In genomic region chr19:7264766-7265331, GRCm38 (mm10) we compare ENCODE assay signal across 8 mouse cellular contexts. TPM values are rescaled to one million over a fixed set of nuclear protein-coding genes. Genes with fewer than 3 reads are reported as not detected.
DNase-seq lines count a peak whose midpoint lies in the region; ATAC-seq and TF ChIP-seq lines count a peak whose summit lies in the region.

No protein-coding gene starts in this region.

- peak in 1 of 2 experiments; percentile 38 for DNase-seq in left cerebral cortex, adult 2 months (ENCODE audit: extremely low spot score in 1 of 2, low spot score in 2 of 2)
- DNase-seq in left cerebral cortex, adult 9 months (ENCODE audit: low spot score in 2 of 2) = no peak
- DNase-seq in R1 (ENCODE audit: low read depth, low spot score) = peak; percentile 91
- DNase-seq in heart, postnatal 36 days = peak; percentile 40 to 59

- WGBS in limb, embryonic 12.5 days = 22% methylated on average over 6 of the region's 6 CpGs
- 46% methylated on average over 6 of the region's 6 CpGs for WGBS in liver, embryonic 12.5 days (ENCODE audit: insufficient replicate concordance)

- H3K4me1 ChIP-seq in limb, embryonic 12.5 days (replicated peaks) = peaks cover 48% of the 10 kb centered on the region
- H3K4me1 ChIP-seq in liver, embryonic 12.5 days = peaks cover 55% of the 10 kb centered on the region

- ATAC-seq in erythroblast, adult 5-6 weeks (replicated peaks; ENCODE audit: low FRiP score, poor library complexity, severe bottlenecking) = 0 out of 2 replicates have a peak, but pooled peaks have one; percentile 5
- ATAC-seq in limb, embryonic 12.5 days (ENCODE audit: insufficient number of reproducible peaks, insufficient read depth, low FRiP score, low TSS enrichment, low read depth) = no peak
- no peak for ATAC-seq in megakaryocyte, adult 5-6 weeks (ENCODE audit: poor library complexity, severe bottlenecking)
- no peak for ATAC-seq in liver, embryonic 12.5 days

- H3K27me3 ChIP-seq in limb, embryonic 12.5 days = no peaks in the 10 kb centered on the region
- H3K27me3 ChIP-seq in liver, embryonic 12.5 days (replicated peaks) = peaks cover 63% of the 10 kb centered on the region

- intact Hi-C loops in left cerebral cortex, adult 2 months (cut with DNase I) = loop anchor here (5.0 kb wide), 1 partner anchor 152 kb away; the partner anchor contains the start of gene 2700081O15Rik
- intact Hi-C loops in heart, postnatal 36 days (cut with DNase I) = loop anchor here (1.0 to 2.0 kb wide), 3 partner anchors 80 to 171 kb away; no protein-coding TSS in a partner anchor

- H3K36me3 ChIP-seq in limb, embryonic 12.5 days = peaks cover 2% of the 10 kb centered on the region; the same call in 1 of the 2 replicates
- no peaks in the 10 kb centered on the region for H3K36me3 ChIP-seq in liver, embryonic 12.5 days

- no peak overlapping the region for H3K4me3 ChIP-seq in left cerebral cortex, adult 2 months
- no peak overlapping the region for H3K4me3 ChIP-seq in limb, embryonic 12.5 days (replicated peaks)
- no peak overlapping the region for H3K4me3 ChIP-seq in liver, embryonic 12.5 days

- peak overlapping the region; percentile 7; the same call in 1 of the 2 replicates for H3K4me2 ChIP-seq in limb, embryonic 12.5 days
- H3K4me2 ChIP-seq in liver, embryonic 12.5 days = no peak overlapping the region

- H3K9ac ChIP-seq in limb, embryonic 12.5 days (replicated peaks) = peak overlapping the region; percentile 18; the same call in 1 of the 2 replicates
- no peak overlapping the region for H3K9ac ChIP-seq in liver, embryonic 12.5 days

- H3K27ac ChIP-seq in left cerebral cortex, adult 2 months = peak overlapping the region; percentile 53; the same call in 1 of the 2 replicates
- H3K27ac ChIP-seq in limb, embryonic 12.5 days = peak overlapping the region; percentile 98
- H3K27ac ChIP-seq in liver, embryonic 12.5 days = no peak overlapping the region

- TF ChIP-seq CTCF in left cerebral cortex, adult 2 months (IDR thresholded peaks at IDR 0.05) = no peak

- H3K9me3 ChIP-seq in limb, embryonic 12.5 days = peaks cover 7% of the 10 kb centered on the region; the same call in 1 of the 2 replicates
- H3K9me3 ChIP-seq in liver, embryonic 12.5 days (replicated peaks) = 0 out of 2 replicates have a peak, but pooled peaks cover 5% of the 10 kb centered on the region

RNA-seq across cellular contexts. Expression of gene Rcor2, which starts 2.3 kb away (rescaled TPM):
- 10 to 100 TPM; 14.3 to 14.7 TPM for total RNA-seq in left cerebral cortex, adult 2 months (2021)
- not detected in 2 replicates for total RNA-seq in erythroblast, adult 5-6 weeks (2015; ENCODE audit: low replicate concordance)
- total RNA-seq in erythroblast, adult 5-6 weeks (2017; ENCODE audit: low replicate concordance) = 0.17 TPM in 1 of 2 replicates, not detected in the other
- 1 to 10 TPM; 5.4 to 7.8 TPM for total RNA-seq in heart, postnatal 36 days (2021)
- polyA plus RNA-seq in limb, embryonic 12.5 days (2016; fragmentation: Nextera tagmentation; extraction: Ambion mirVana) = 50.9 and 51.1 TPM in 2 replicates
- 0.45 TPM in 1 of 2 replicates, not detected in the other for total RNA-seq in megakaryocyte, adult 5-6 weeks (2015)
- 0.08 and 1.9 TPM in 2 replicates for total RNA-seq in megakaryocyte, adult 5-6 weeks (2017)
- polyA plus RNA-seq in liver, embryonic 12.5 days (2016; fragmentation: Nextera tagmentation; extraction: Ambion mirVana) = 4.0 and 5.1 TPM in 2 replicates

RNA-seq across cellular contexts. Expression of gene Naa40, which starts 23.9 kb away (rescaled TPM):
- 10 to 100 TPM; 35.7 to 37.4 TPM for total RNA-seq in left cerebral cortex, adult 2 months (2021)
- total RNA-seq in erythroblast, adult 5-6 weeks (2015; ENCODE audit: low replicate concordance) = 12.5 and 20.1 TPM in 2 replicates
- 14.5 and 15.1 TPM in 2 replicates for total RNA-seq in erythroblast, adult 5-6 weeks (2017; ENCODE audit: low replicate concordance)
- total RNA-seq in heart, postnatal 36 days (2021) = 10 to 100 TPM; 15.3 to 15.6 TPM
- polyA plus RNA-seq in limb, embryonic 12.5 days (2016; fragmentation: Nextera tagmentation; extraction: Ambion mirVana) = 69.7 and 73.1 TPM in 2 replicates
- total RNA-seq in megakaryocyte, adult 5-6 weeks (2015) = 31.2 and 31.9 TPM in 2 replicates
- total RNA-seq in megakaryocyte, adult 5-6 weeks (2017) = 31.9 and 33.2 TPM in 2 replicates
- 42.0 and 44.8 TPM in 2 replicates for polyA plus RNA-seq in liver, embryonic 12.5 days (2016; fragmentation: Nextera tagmentation; extraction: Ambion mirVana)

RNA-seq across cellular contexts. Expression of gene Cox8a, which starts 47.4 kb away (rescaled TPM):
- 100 to 1,000 TPM; 934 to 941 TPM for total RNA-seq in left cerebral cortex, adult 2 months (2021)
- total RNA-seq in erythroblast, adult 5-6 weeks (2015; ENCODE audit: low replicate concordance) = 177 and 188 TPM in 2 replicates
- total RNA-seq in erythroblast, adult 5-6 weeks (2017; ENCODE audit: low replicate concordance) = 51.3 and 166 TPM in 2 replicates
- 100 to 1,000 TPM; 395 to 437 TPM for total RNA-seq in heart, postnatal 36 days (2021)
- 870 and 903 TPM in 2 replicates for polyA plus RNA-seq in limb, embryonic 12.5 days (2016; fragmentation: Nextera tagmentation; extraction: Ambion mirVana)
- 493 and 496 TPM in 2 replicates for total RNA-seq in megakaryocyte, adult 5-6 weeks (2015)
- 661 and 699 TPM in 2 replicates for total RNA-seq in megakaryocyte, adult 5-6 weeks (2017)
- 915 and 936 TPM in 2 replicates for polyA plus RNA-seq in liver, embryonic 12.5 days (2016; fragmentation: Nextera tagmentation; extraction: Ambion mirVana)

RNA-seq across cellular contexts. Expression of gene Otub1, which starts 58.7 kb away (rescaled TPM):
- 100 to 1,000 TPM; 257 to 267 TPM for total RNA-seq in left cerebral cortex, adult 2 months (2021)
- total RNA-seq in erythroblast, adult 5-6 weeks (2015; ENCODE audit: low replicate concordance) = 17.3 TPM in 2 replicates
- total RNA-seq in erythroblast, adult 5-6 weeks (2017; ENCODE audit: low replicate concordance) = 15.5 and 23.1 TPM in 2 replicates
- 10 to 100 TPM; 72.2 to 72.6 TPM for total RNA-seq in heart, postnatal 36 days (2021)
- 222 and 233 TPM in 2 replicates for polyA plus RNA-seq in limb, embryonic 12.5 days (2016; fragmentation: Nextera tagmentation; extraction: Ambion mirVana)
- total RNA-seq in megakaryocyte, adult 5-6 weeks (2015) = 33.6 and 40.7 TPM in 2 replicates
- total RNA-seq in megakaryocyte, adult 5-6 weeks (2017) = 76.2 and 81.8 TPM in 2 replicates
- polyA plus RNA-seq in liver, embryonic 12.5 days (2016; fragmentation: Nextera tagmentation; extraction: Ambion mirVana) = 85.0 and 85.2 TPM in 2 replicates

Comparison
In these comparisons a context has a peak if more than half of its experiments do, and no peak if none do; other contexts are left out.
1. DNase-seq: peak in R1 (single experiment) and heart, postnatal 36 days (2 of 2); none in left cerebral cortex, adult 9 months (0 of 2).